Mouse (Mus musculus): ENCODE data around the gene Obscn.

GRCm38 (mm10) chr11:59051031-59051430, 85.2 kb downstream of the Obscn start:
- no peak for TF ChIP-seq HCFC1 (IDR thresholded peaks at IDR 0.05; ENCODE audit: low read depth, low read length)
- TF ChIP-seq EP300 (IDR thresholded peaks at IDR 0.05; ENCODE audit: low read length) = no peak
- TF ChIP-seq ZMIZ1 (IDR thresholded peaks at IDR 0.05; ENCODE audit: low read depth, low read length) = no peak
- TF ChIP-seq KAT2A (IDR thresholded peaks at IDR 0.05; ENCODE audit: insufficient replicate concordance, low read length) = no peak
